Mouse (Mus musculus) heart, embryonic 13.5 days (tissue): ENCODE results near the gene Tcf3. TPM values are rescaled to one million over a fixed set of nuclear protein-coding genes. Genes with fewer than 3 reads are reported as not detected.

ENCODE experiments used
- ATAC-seq: fragments of 200-750 bp; cut with Nextera tagmentation; 2 replicates; pipeline ENCODE4 v1.8.0; 2017; ENCODE audit warnings: moderate TSS enrichment; ENCODE audit not compliant: insufficient number of reproducible peaks, low FRiP score, low TSS enrichment; ENCODE audit errors: extremely low read depth
- H3K27ac ChIP-seq: fragments of 300-500 bp; sonication (generic); replicated peaks from 2 replicates; pipeline ENCODE4 v1.5.1; 2015; ENCODE audit warnings: moderate library complexity, mild to moderate bottlenecking, inconsistent platforms
- H3K27me3 ChIP-seq: fragments of 300-500 bp; sonication (generic); replicated peaks from 2 replicates; pipeline ENCODE4 v1.6.1; 2015; ENCODE audit warnings: mild to moderate bottlenecking, inconsistent platforms
- H3K36me3 ChIP-seq: fragments of 300-500 bp; sonication (generic); 2 replicates; pipeline ENCODE4 v1.6.1; 2015; ENCODE audit warnings: mild to moderate bottlenecking, inconsistent platforms
- H3K4me1 ChIP-seq: fragments of 300-500 bp; sonication (generic); 2 replicates; pipeline ENCODE4 v1.6.1; 2015; ENCODE audit warnings: inconsistent platforms
- H3K4me2 ChIP-seq: fragments of 300-500 bp; sonication (generic); 2 replicates; pipeline ENCODE4 v1.6.1; 2015; ENCODE audit warnings: inconsistent platforms, mild to moderate bottlenecking, moderate library complexity
- H3K4me3 ChIP-seq: fragments of 300-500 bp; sonication (generic); 2 replicates; pipeline ENCODE4 v1.5.1; 2015; ENCODE audit warnings: moderate library complexity, mild to moderate bottlenecking, inconsistent platforms
- H3K9ac ChIP-seq: fragments of 300-500 bp; sonication (generic); 2 replicates; pipeline ENCODE4 v1.6.1; 2015; ENCODE audit warnings: inconsistent platforms, mild to moderate bottlenecking, moderate library complexity
- H3K9me3 ChIP-seq: fragments of 300-500 bp; sonication (generic); 2 replicates; pipeline ENCODE4 v1.6.1; 2016; ENCODE audit warnings: inconsistent platforms
- WGBS: fragments of 180-500 bp; shearing (Covaris S2); methylation state at CpG from one replicate; pipeline ENCODE4 v1.1.7; 2015; ENCODE audit warnings: mixed read lengths; 5-methylcytosine and 5-hydroxymethylcytosine counted together
- polyA plus RNA-seq: library from polyadenylated mRNA; unstranded; fragments of >200 nt; fragmentation: Nextera tagmentation; extraction: Ambion mirVana; gene quantifications from 2 replicates; pipeline ENCODE4 v1.2.1, GENCODE M21; 2015

The Tcf3 gene
- polyA plus RNA-seq, 1 experiment from 2014 or later = 57.6 TPM

- WGBS = 79% methylated on average over 9 of the region's 9 CpGs
- H3K4me3 ChIP-seq = no peak overlapping the region
- 0 out of 2 replicates have a peak overlapping the region, but pooled peaks have one; percentile 33 for H3K27ac ChIP-seq
- H3K36me3 ChIP-seq = peaks cover 95% of the 10 kb centered on the region
- H3K9me3 ChIP-seq = 0 out of 2 replicates have a peak, but pooled peaks cover 5% of the 10 kb centered on the region
- H3K9ac ChIP-seq = peak overlapping the region; percentile 58; the same call in 1 of the 2 replicates
- no peak for ATAC-seq
- peaks cover 56% of the 10 kb centered on the region for H3K4me1 ChIP-seq
- no peaks in the 10 kb centered on the region for H3K27me3 ChIP-seq
- peak overlapping the region; percentile 2; the same call in 1 of the 2 replicates for H3K4me2 ChIP-seq
These were observed 11.6 kb downstream of the Tcf3 start for GRCm38 (mm10) chr10:80421651-80422472.

- no peak overlapping the region for H3K27ac ChIP-seq
- H3K4me3 ChIP-seq = no peak overlapping the region
- H3K9ac ChIP-seq = no peak overlapping the region
- H3K27me3 ChIP-seq = no peaks in the 10 kb centered on the region
- no peak overlapping the region for H3K4me2 ChIP-seq
- H3K9me3 ChIP-seq = 0 out of 2 replicates have a peak, but pooled peaks cover 5% of the 10 kb centered on the region
- peaks cover 95% of the 10 kb centered on the region for H3K36me3 ChIP-seq
- no peak for ATAC-seq
- WGBS = 86% methylated on average over 8 of the region's 8 CpGs
- peaks cover 56% of the 10 kb centered on the region for H3K4me1 ChIP-seq
These were observed 12.2 kb downstream of the Tcf3 start for GRCm38 (mm10) chr10:80421208-80421607.

- peaks cover 56% of the 10 kb centered on the region for H3K4me1 ChIP-seq
- peaks cover 95% of the 10 kb centered on the region for H3K36me3 ChIP-seq
- no peak overlapping the region for H3K4me2 ChIP-seq
- no peak overlapping the region for H3K4me3 ChIP-seq
- H3K27me3 ChIP-seq = no peaks in the 10 kb centered on the region
- 0 out of 2 replicates have a peak, but pooled peaks cover 5% of the 10 kb centered on the region for H3K9me3 ChIP-seq
- no peak overlapping the region for H3K27ac ChIP-seq
- no peak for ATAC-seq
- WGBS = 92% methylated on average over 10 of the region's 10 CpGs
- H3K9ac ChIP-seq = no peak overlapping the region
These were observed 12.7 kb downstream of the Tcf3 start for GRCm38 (mm10) chr10:80420729-80421128.

GRCm38 (mm10) chr10:80419419-80419818 is 14.0 kb downstream of the Tcf3 start:
- Histone ChIP-seq H3K4me2 (no peak overlapping the region), H3K9me3 (no peaks in the 10 kb centered on the region), H3K4me3 (no peak overlapping the region), H3K27ac (no peak overlapping the region), H3K36me3 (peaks cover 95% of the 10 kb centered on the region), H3K4me1 (peaks cover 55% of the 10 kb centered on the region), H3K27me3 (no peaks in the 10 kb centered on the region), H3K9ac (peak overlapping the region; percentile 37; the same call in 1 of the 2 replicates)
- no peak for ATAC-seq
- 75% methylated on average over 8 of the region's 8 CpGs for WGBS

- 0 out of 2 replicates have a peak overlapping the region, but pooled peaks have one; percentile 13 for H3K27ac ChIP-seq
- ATAC-seq = no peak
- H3K4me2 ChIP-seq = no peak overlapping the region
- peaks cover 95% of the 10 kb centered on the region for H3K36me3 ChIP-seq
- no peaks in the 10 kb centered on the region for H3K9me3 ChIP-seq
- WGBS = 63% methylated on average over 3 of the region's 3 CpGs
- no peaks in the 10 kb centered on the region for H3K27me3 ChIP-seq
- H3K4me3 ChIP-seq = no peak overlapping the region
- peak overlapping the region; percentile 37; the same call in 1 of the 2 replicates for H3K9ac ChIP-seq
- peaks cover 44% of the 10 kb centered on the region for H3K4me1 ChIP-seq
These were observed 15.1 kb downstream of the Tcf3 start for GRCm38 (mm10) chr10:80418311-80418710.

- Histone ChIP-seq H3K27me3 (no peaks in the 10 kb centered on the region), H3K4me1 (peaks cover 39% of the 10 kb centered on the region), H3K9me3 (no peaks in the 10 kb centered on the region), H3K4me2 (no peak overlapping the region), H3K4me3 (no peak overlapping the region), H3K9ac (no peak overlapping the region), H3K36me3 (peaks cover 96% of the 10 kb centered on the region), H3K27ac (no peak overlapping the region)
- ATAC-seq = no peak
- 91% methylated on average over 1 of the region's 1 CpGs for WGBS
These were observed 15.6 kb downstream of the Tcf3 start for GRCm38 (mm10) chr10:80417841-80418240.

- WGBS = 93% methylated on average over 10 of the region's 10 CpGs
- Histone ChIP-seq H3K36me3 (peaks cover 100% of the 10 kb centered on the region), H3K4me3 (no peak overlapping the region), H3K27me3 (no peaks in the 10 kb centered on the region), H3K9ac (no peak overlapping the region), H3K4me2 (no peak overlapping the region), H3K27ac (no peak overlapping the region), H3K9me3 (no peaks in the 10 kb centered on the region), H3K4me1 (peaks cover 35% of the 10 kb centered on the region)
- no peak for ATAC-seq
These were observed 16.1 kb downstream of the Tcf3 start for GRCm38 (mm10) chr10:80417371-80417770.

GRCm38 (mm10) chr10:80415566-80415965 is 17.9 kb downstream of the Tcf3 start:
- no peak for ATAC-seq
- Histone ChIP-seq H3K4me3 (no peak overlapping the region), H3K36me3 (peaks cover 100% of the 10 kb centered on the region), H3K9me3 (no peaks in the 10 kb centered on the region), H3K9ac (no peak overlapping the region), H3K4me2 (no peak overlapping the region), H3K27ac (no peak overlapping the region), H3K27me3 (no peaks in the 10 kb centered on the region), H3K4me1 (peaks cover 24% of the 10 kb centered on the region)
- 91% methylated on average over 7 of the region's 7 CpGs for WGBS

GRCm38 (mm10) chr10:80412656-80413541 is 20.5 kb downstream of the Tcf3 start:
- Histone ChIP-seq H3K4me1 (peaks cover under 1% of the 10 kb centered on the region; the same call in 1 of the 2 replicates), H3K9me3 (no peaks in the 10 kb centered on the region), H3K27me3 (no peaks in the 10 kb centered on the region), H3K27ac (no peak overlapping the region), H3K4me3 (no peak overlapping the region), H3K4me2 (no peak overlapping the region), H3K9ac (0 out of 2 replicates have a peak overlapping the region, but pooled peaks have one; percentile 7), H3K36me3 (peaks cover 95% of the 10 kb centered on the region)
- no peak for ATAC-seq
- WGBS = 88% methylated on average over 44 of the region's 44 CpGs

GRCm38 (mm10) chr10:80407924-80408323 is 25.5 kb downstream of the Tcf3 start:
- Histone ChIP-seq H3K27ac (no peak overlapping the region), H3K9me3 (no peaks in the 10 kb centered on the region; the same call in 1 of the 2 replicates), H3K9ac (peak overlapping the region; percentile 98), H3K4me1 (peaks cover 27% of the 10 kb centered on the region), H3K4me3 (no peak overlapping the region), H3K27me3 (no peaks in the 10 kb centered on the region), H3K4me2 (peak overlapping the region; percentile 97; the same call in 1 of the 2 replicates), H3K36me3 (peaks cover 64% of the 10 kb centered on the region)
- 41% methylated on average over 4 of the region's 4 CpGs for WGBS
- no peak for ATAC-seq
